12 mouse cellular contexts compared by ENCODE assay signal in the genomic region with DNA sequence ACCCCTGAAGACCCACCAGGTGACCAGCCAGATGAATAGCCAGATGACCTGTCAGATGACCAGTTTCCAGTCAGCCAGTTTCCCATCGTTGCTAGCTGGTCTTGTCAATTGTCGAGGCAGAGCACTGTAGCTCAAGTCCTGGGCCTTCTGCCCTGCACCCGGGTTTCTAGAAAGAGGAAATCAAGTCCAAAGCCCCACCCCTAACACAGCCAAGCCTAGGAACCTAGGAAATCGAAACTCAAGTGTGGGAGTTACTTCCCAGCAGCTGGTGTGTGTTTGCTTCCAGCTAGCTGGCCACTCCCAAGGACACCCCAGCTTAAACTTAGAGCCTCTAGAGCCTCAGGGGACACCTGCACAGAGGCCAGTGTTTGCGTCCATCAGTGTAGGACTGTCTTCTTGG. TPM values are rescaled to one million over a fixed set of nuclear protein-coding genes. Genes with fewer than 3 reads are reported as not detected.
DNase-seq lines count a peak whose midpoint lies in the region; ATAC-seq lines count a peak whose summit lies in the region.
"Had no signal": no experiment of that assay in that cellular context is flagged by ENCODE, and none has a peak within 500 bp of the region (broad histone marks: within the 10 kb centered on the region; RNA-seq: fewer than 3 reads in every experiment).

A gene (minus strand): TSS at position 166 of the 400 bp plus-strand sequence.

- no peak within 1 kb of the TSS for H3K4me3 ChIP-seq in intestine, embryonic 16.5 days (ENCODE audit: low read length)
- H3K4me3 ChIP-seq in intestine, embryonic 15.5 days (replicated peaks): no peak within 1 kb of the TSS
- H3K4me3 ChIP-seq in forebrain, embryonic 13.5 days: no peak within 1 kb of the TSS
- H3K4me3 ChIP-seq: embryonic facial prominence, embryonic 12.5 days; liver, embryonic 12.5 days had no signal

- DNase-seq in B cell, adult 2 months: peak; percentile 26
- DNase-seq in MEL-GATA-1-ER (ENCODE audit: extremely low read depth, low read depth): peak; percentile 39
- peak; percentile 4 to 5 for DNase-seq in monocyte, adult 2 months (ENCODE audit: low read depth in 1 of 2, low spot score in 2 of 2)
- no peak for DNase-seq in ovary, postnatal 36 days (ENCODE audit: low spot score)
- DNase-seq: adrenal gland, postnatal 25 days; cerebellum, adult 8-10 months; midbrain, embryonic 14.5 days had no signal

- H3K9ac ChIP-seq in intestine, embryonic 16.5 days (ENCODE audit: low read depth, low read length): 0 out of 2 replicates have a peak within 1 kb of the TSS, but pooled peaks have one; percentile 14
- H3K9ac ChIP-seq in intestine, embryonic 15.5 days: no peak within 1 kb of the TSS
- no peak within 1 kb of the TSS for H3K9ac ChIP-seq in forebrain, embryonic 13.5 days
- H3K9ac ChIP-seq: embryonic facial prominence, embryonic 12.5 days; liver, embryonic 12.5 days had no signal

- no peaks in the 10 kb centered on the region for H3K36me3 ChIP-seq in intestine, embryonic 16.5 days (ENCODE audit: control insufficient read depth, insufficient read depth, low read length)
- H3K36me3 ChIP-seq in intestine, embryonic 15.5 days: no peaks in the 10 kb centered on the region
- H3K36me3 ChIP-seq in forebrain, embryonic 13.5 days (ENCODE audit: poor library complexity, severe bottlenecking): no peaks in the 10 kb centered on the region
- H3K36me3 ChIP-seq: embryonic facial prominence, embryonic 12.5 days; liver, embryonic 12.5 days had no signal

- WGBS in intestine, embryonic 16.5 days: 47% methylated on average over 5 of the region's 5 CpGs
- WGBS in intestine, embryonic 15.5 days: 52% methylated on average over 5 of the region's 5 CpGs
- whole genome bisulfite sequencing in forebrain, embryonic 13.5 days: 70% methylated on average over 5 of the region's 5 CpGs

- H3K27me3 ChIP-seq in intestine, embryonic 16.5 days (replicated peaks; ENCODE audit: control insufficient read depth, insufficient read depth, low read length): no peaks in the 10 kb centered on the region
- no peaks in the 10 kb centered on the region for H3K27me3 ChIP-seq in intestine, embryonic 15.5 days (replicated peaks)
- no peaks in the 10 kb centered on the region for H3K27me3 ChIP-seq in forebrain, embryonic 13.5 days

- no peak within 1 kb of the TSS for H3K4me2 ChIP-seq in intestine, embryonic 16.5 days (ENCODE audit: low read depth, low read length)
- no peak within 1 kb of the TSS for H3K4me2 ChIP-seq in intestine, embryonic 15.5 days (replicated peaks)
- H3K4me2 ChIP-seq in forebrain, embryonic 13.5 days: no peak within 1 kb of the TSS
- H3K4me2 ChIP-seq: embryonic facial prominence, embryonic 12.5 days; liver, embryonic 12.5 days had no signal

- H3K27ac ChIP-seq in intestine, embryonic 16.5 days (ENCODE audit: low read length): no peak within 1 kb of the TSS
- H3K27ac ChIP-seq in intestine, embryonic 15.5 days: no peak within 1 kb of the TSS
- no peak within 1 kb of the TSS for H3K27ac ChIP-seq in forebrain, embryonic 13.5 days
- H3K27ac ChIP-seq: embryonic facial prominence, embryonic 12.5 days; liver, embryonic 12.5 days had no signal

- no peaks in the 10 kb centered on the region for H3K4me1 ChIP-seq in intestine, embryonic 16.5 days (ENCODE audit: control insufficient read depth, insufficient read depth, low read length)
- no peaks in the 10 kb centered on the region for H3K4me1 ChIP-seq in intestine, embryonic 15.5 days (replicated peaks)
- no peaks in the 10 kb centered on the region for H3K4me1 ChIP-seq in forebrain, embryonic 13.5 days
- H3K4me1 ChIP-seq: embryonic facial prominence, embryonic 12.5 days; liver, embryonic 12.5 days had no signal

- H3K9me3 ChIP-seq in intestine, embryonic 16.5 days (ENCODE audit: control insufficient read depth, low read length): no peaks in the 10 kb centered on the region
- no peaks in the 10 kb centered on the region for H3K9me3 ChIP-seq in intestine, embryonic 15.5 days
- H3K9me3 ChIP-seq in forebrain, embryonic 13.5 days (replicated peaks): no peaks in the 10 kb centered on the region
- H3K9me3 ChIP-seq: embryonic facial prominence, embryonic 12.5 days; liver, embryonic 12.5 days had no signal

- no peak for ATAC-seq in intestine, embryonic 16.5 days
- no peak for ATAC-seq in intestine, embryonic 15.5 days
- ATAC-seq in forebrain, embryonic 13.5 days: no peak
- ATAC-seq: liver, embryonic 12.5 days had no signal

RNA-seq across cellular contexts. Expression of the gene that starts here (rescaled TPM):
- polyA plus RNA-seq in intestine, embryonic 16.5 days (2015; fragmentation: Nextera tagmentation; extraction: Ambion mirVana): 0.23 and 0.29 TPM in 2 replicates
- polyA plus RNA-seq in intestine, embryonic 15.5 days (2015; fragmentation: Nextera tagmentation; extraction: Ambion mirVana): 0.54 and 0.60 TPM in 2 replicates
- 0.09 TPM in 1 of 2 replicates, not detected in the other for polyA plus RNA-seq in forebrain, embryonic 13.5 days (2015; fragmentation: Nextera tagmentation; extraction: Ambion mirVana)
